Mouse (Mus musculus): ENCODE measurements around the gene Btf3. TPM values are rescaled to one million over a fixed set of nuclear protein-coding genes. Genes with fewer than 3 reads are reported as not detected.
A peak's percentile ranks its signal among the peaks of the same experiment; 100 is the strongest.

The Btf3 gene
- polyA plus RNA-seq, 1 experiment: 1,134 TPM

- Histone ChIP-seq H3K27me3 (ENCODE audit: control insufficient read depth, insufficient read depth, insufficient read length) (no peaks in the 10 kb centered on the region), H3K36me3 (ENCODE audit: control insufficient read depth, insufficient read depth) (peaks cover 31% of the 10 kb centered on the region), H3K79me2 (ENCODE audit: control insufficient read depth, insufficient read depth) (peaks cover 23% of the 10 kb centered on the region), H3K4me3 (peak overlapping the region; percentile 72), H3ac (ENCODE audit: control insufficient read depth, insufficient read length) (peak overlapping the region; percentile 82), H3K4me2 (ENCODE audit: low read depth) (peak overlapping the region; percentile 91)
- no peak for TF ChIP-seq POLR2AphosphoS2 (IDR thresholded peaks at IDR 0.05; ENCODE audit: insufficient read length, low read depth)
- TF ChIP-seq POLR2A (IDR thresholded peaks at IDR 0.05; ENCODE audit: insufficient read length, low read depth): no peak
- TF ChIP-seq CEBPB (IDR thresholded peaks at IDR 0.05; ENCODE audit: insufficient read depth, poor library complexity, severe bottlenecking): no peak
- no peak for TF ChIP-seq MYOD1 (IDR thresholded peaks at IDR 0.05; ENCODE audit: control insufficient read depth in 1 of 3, insufficient read length in 2 of 3, low read depth in 2 of 3)
- TF ChIP-seq TCF12 (IDR thresholded peaks at IDR 0.05; ENCODE audit: insufficient read depth, poor library complexity, severe bottlenecking): no peak
These were observed 53.3 kb downstream of the Btf3 start for GRCm38 (mm10) chr13:98263458-98263987.

- Histone ChIP-seq H3ac (ENCODE audit: control insufficient read depth, insufficient read length) (peak within 1 kb of the TSS; percentile 82), H3K4me3 (peak within 1 kb of the TSS; percentile 72), H3K4me2 (ENCODE audit: low read depth) (peak within 1 kb of the TSS; percentile 91), H3K79me2 (ENCODE audit: control insufficient read depth, insufficient read depth) (peaks cover 23% of the 10 kb centered on the region), H3K27me3 (ENCODE audit: control insufficient read depth, insufficient read depth, insufficient read length) (no peaks in the 10 kb centered on the region), H3K36me3 (ENCODE audit: control insufficient read depth, insufficient read depth) (peaks cover 27% of the 10 kb centered on the region)
- TF ChIP-seq TCF3 (IDR thresholded peaks at IDR 0.05; ENCODE audit: insufficient read length, low read depth) (no peak), POLR2AphosphoS2 (IDR thresholded peaks at IDR 0.05; ENCODE audit: insufficient read length, low read depth) (peak; percentile 83), POLR2A (IDR thresholded peaks at IDR 0.05; ENCODE audit: insufficient read length, low read depth) (peak; percentile 91), E2F4 (IDR thresholded peaks at IDR 0.05; ENCODE audit: insufficient read depth) (peak; percentile 75), TCF12 (IDR thresholded peaks at IDR 0.05; ENCODE audit: insufficient read depth, poor library complexity, severe bottlenecking) (no peak), USF1 (IDR thresholded peaks at IDR 0.05; ENCODE audit: low read depth) (peak; percentile 49), SRF (IDR thresholded peaks at IDR 0.05; ENCODE audit: control insufficient read depth, insufficient read length, low read depth) (peak; percentile 82), MYOD1 (IDR thresholded peaks at IDR 0.05; ENCODE audit: control insufficient read depth in 1 of 3, insufficient read length in 2 of 3, low read depth in 2 of 3) (peak in 2 of 3 experiments; percentile 1 to 57), MYOG (IDR thresholded peaks at IDR 0.05; ENCODE audit: control insufficient read depth in 1 of 3, insufficient read depth in 1 of 3, insufficient read length in 2 of 3, low read depth in 2 of 3) (peak in 1 of 3 experiments; percentile 31), CEBPB (IDR thresholded peaks at IDR 0.05; ENCODE audit: insufficient read depth, poor library complexity, severe bottlenecking) (no peak), REST (IDR thresholded peaks at IDR 0.05; ENCODE audit: insufficient read depth, insufficient read length) (no peak), MAX (IDR thresholded peaks at IDR 0.05; ENCODE audit: low read depth) (peak; percentile 56)
These were observed 54.0 kb downstream of the Btf3 start, which contains the start of the genes Utp15 and Ankra2 for GRCm38 (mm10) chr13:98262636-98263457. Utp15 (minus strand) TSS chr13:98263041. Ankra2 (plus strand) TSS chr13:98263074.

Other genes starting within 250 kb of the Btf3 start
- gene Arhgef28, start 110.6 kb downstream of the Btf3 start, polyA plus RNA-seq (2012; fragmentation: generic; extraction: Trizol): 0.76 TPM
- gene Utp15, start 54.0 kb downstream of the Btf3 start, polyA plus RNA-seq (2012; fragmentation: generic; extraction: Trizol): 7.3 TPM
- 9.0 TPM for gene Ankra2, start 53.9 kb downstream of the Btf3 start, polyA plus RNA-seq (2012; fragmentation: generic; extraction: Trizol)
- gene Gm21976, start 37.1 kb downstream of the Btf3 start, polyA plus RNA-seq (2012; fragmentation: generic; extraction: Trizol): not detected
- 0.37 TPM for gene Foxd1, start 37.2 kb upstream of the Btf3 start, polyA plus RNA-seq (2012; fragmentation: generic; extraction: Trizol)
- 1.8 TPM for gene Gm10320, start 175.0 kb upstream of the Btf3 start, polyA plus RNA-seq (2012; fragmentation: generic; extraction: Trizol)

Measured in myocyte (in vitro differentiated cells).